Comparison of ENCODE assay signal across 13 mouse cellular contexts in the genomic region with DNA sequence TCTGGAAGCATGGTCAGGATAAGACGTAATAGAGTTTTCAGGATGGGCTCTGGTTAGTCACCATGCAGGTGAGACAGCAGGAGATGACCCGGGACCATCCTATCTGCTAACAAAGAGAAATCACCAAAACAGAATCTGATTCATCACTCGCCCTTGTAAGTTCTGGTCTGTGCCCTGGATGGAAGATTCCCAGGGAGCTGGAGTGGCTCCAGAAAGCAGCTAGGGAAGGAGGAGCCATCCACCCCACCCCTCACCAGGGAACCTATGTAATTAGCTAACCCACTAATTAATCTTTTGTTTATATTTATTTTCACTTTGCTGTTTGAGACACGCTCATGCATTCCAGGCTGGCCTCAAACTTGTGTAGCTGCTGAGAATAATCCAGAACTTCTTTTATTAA. TPM values are rescaled to one million over a fixed set of nuclear protein-coding genes. Genes with fewer than 3 reads are reported as not detected.
DNase-seq lines count a peak whose midpoint lies in the region; ATAC-seq lines count a peak whose summit lies in the region.
"Had no signal": no experiment of that assay in that cellular context is flagged by ENCODE, and none has a peak within 500 bp of the region (broad histone marks: within the 10 kb centered on the region; RNA-seq: fewer than 3 reads in every experiment).

No protein-coding gene starts in this region.

- 64% methylated on average over 4 of the region's 4 CpGs for WGBS in limb, embryonic 13.5 days

- no peaks in the 10 kb centered on the region for H3K9me3 ChIP-seq in limb, embryonic 13.5 days
- H3K9me3 ChIP-seq: embryonic facial prominence, embryonic 15.5 days; forebrain, embryonic 15.5 days; heart, embryonic 10.5 days; hindbrain, embryonic 12.5 days had no signal

- H3K9ac ChIP-seq in limb, embryonic 13.5 days = no peak overlapping the region
- H3K9ac ChIP-seq: embryonic facial prominence, embryonic 15.5 days; forebrain, embryonic 15.5 days; hindbrain, embryonic 12.5 days had no signal

- H3K4me3 ChIP-seq in limb, embryonic 13.5 days = no peak overlapping the region
- H3K4me3 ChIP-seq: embryonic facial prominence, embryonic 15.5 days; erythroblast, embryonic 14.5 days; forebrain, embryonic 15.5 days; hindbrain, embryonic 12.5 days had no signal

- H3K27me3 ChIP-seq in limb, embryonic 13.5 days = peaks cover 22% of the 10 kb centered on the region

- H3K27ac ChIP-seq in limb, embryonic 13.5 days = peak overlapping the region; percentile 15; the same call in 1 of the 2 replicates
- H3K27ac ChIP-seq: embryonic facial prominence, embryonic 15.5 days; forebrain, embryonic 15.5 days; heart, embryonic 10.5 days; hindbrain, embryonic 12.5 days; hindbrain, postnatal 0 days had no signal

- no peaks in the 10 kb centered on the region for H3K36me3 ChIP-seq in limb, embryonic 13.5 days
- H3K36me3 ChIP-seq: embryonic facial prominence, embryonic 15.5 days; forebrain, embryonic 15.5 days; heart, embryonic 10.5 days; hindbrain, embryonic 12.5 days had no signal

- peaks cover 46% of the 10 kb centered on the region for H3K4me1 ChIP-seq in limb, embryonic 13.5 days

- ATAC-seq in limb, embryonic 13.5 days (ENCODE audit: low FRiP score, low read depth) = no peak
- ATAC-seq: forebrain, embryonic 15.5 days had no signal

- no peak overlapping the region for H3K4me2 ChIP-seq in limb, embryonic 13.5 days (replicated peaks)
- H3K4me2 ChIP-seq: embryonic facial prominence, embryonic 15.5 days; forebrain, embryonic 15.5 days; hindbrain, embryonic 12.5 days had no signal

- DNase-seq in cerebellum, postnatal 25 days = peak; percentile 41 to 50
- no peak for DNase-seq in cerebellum, postnatal 36 days
- DNase-seq in adrenal gland, adult 8-10 months = peak; percentile 74
- DNase-seq in adrenal gland, postnatal 36 days = peak; percentile 84 to 86
- DNase-seq in natural killer cell, adult 2 months (ENCODE audit: low spot score in 2 of 2) = no peak
- DNase-seq in layer of hippocampus, adult 8-10 months (ENCODE audit: low spot score in 2 of 2) = no peak

RNA-seq across cellular contexts. Expression of a gene that starts 38.9 kb away (rescaled TPM):
- total RNA-seq in adrenal gland, adult 8-10 months (2022) = 10 to 100 TPM; 39.9 to 74.9 (median 58.7) TPM
- 10 to 100 TPM; 37.3 to 53.0 TPM for total RNA-seq in adrenal gland, postnatal 36 days (2021)
- 2.3 and 3.1 TPM in 2 replicates for polyA plus RNA-seq in limb, embryonic 13.5 days (2015; fragmentation: Nextera tagmentation; extraction: Ambion mirVana)
- 100 to 1,000 TPM in 2 of 4 experiments, 10 to 100 TPM in 2; 80.7 to 110 (median 97.3) TPM for total RNA-seq in layer of hippocampus, adult 8-10 months (2022)
- polyA plus RNA-seq: erythroblast, embryonic 14.5 days had no signal

RNA-seq across cellular contexts. Expression of a gene that starts 41.4 kb away (rescaled TPM):
- total RNA-seq in adrenal gland, adult 8-10 months (2022) = 10 to 100 TPM; 32.3 to 46.1 (median 44.7) TPM
- total RNA-seq in adrenal gland, postnatal 36 days (2021) = 10 to 100 TPM; 29.8 to 30.6 TPM
- 23.9 and 24.9 TPM in 2 replicates for polyA plus RNA-seq in limb, embryonic 13.5 days (2015; fragmentation: Nextera tagmentation; extraction: Ambion mirVana)
- 10 to 100 TPM; 28.9 to 38.6 (median 30.9) TPM for total RNA-seq in layer of hippocampus, adult 8-10 months (2022)

RNA-seq across cellular contexts. Expression of a gene that starts 53.8 kb away (rescaled TPM):
- total RNA-seq in adrenal gland, adult 8-10 months (2022) = 10 to 100 TPM; 22.3 to 28.9 (median 25.9) TPM
- total RNA-seq in adrenal gland, postnatal 36 days (2021) = 10 to 100 TPM; 20.7 to 22.4 TPM
- 27.8 and 29.5 TPM in 2 replicates for polyA plus RNA-seq in limb, embryonic 13.5 days (2015; fragmentation: Nextera tagmentation; extraction: Ambion mirVana)
- 10 to 100 TPM; 15.6 to 23.4 (median 19.8) TPM for total RNA-seq in layer of hippocampus, adult 8-10 months (2022)

Comparison
In these comparisons a context has a peak if more than half of its experiments do, and no peak if none do; other contexts are left out.
1. DNase-seq: peak in cerebellum, postnatal 25 days (2 of 2), adrenal gland, adult 8-10 months (single experiment) and adrenal gland, postnatal 36 days (2 of 2); none in cerebellum, postnatal 36 days (0 of 2), natural killer cell, adult 2 months (0 of 2) and layer of hippocampus, adult 8-10 months (0 of 2).